Mouse (Mus musculus) embryonic facial prominence, embryonic 10.5 days (tissue): ENCODE data around the gene Golga2. TPM values are rescaled to one million over a fixed set of nuclear protein-coding genes. Genes with fewer than 3 reads are reported as not detected.
"Not testable (repeated sequence)": the region's sequence is repeated elsewhere in the genome, so short reads cannot be mapped to it uniquely, and the experiment has no call there.

ENCODE experiments used
- DNase-seq: peaks from one replicate; pipeline ENCODE4 v3.0.0-alpha.2; 2017; ENCODE audit warnings: low spot score
- H3K27ac ChIP-seq: fragments of 300-500 bp; sonication (generic); replicated peaks from 2 replicates; pipeline ENCODE4 v1.5.1; 2016; ENCODE audit warnings: mild to moderate bottlenecking
- H3K27me3 ChIP-seq: fragments of 300-500 bp; sonication (generic); replicated peaks from 2 replicates; pipeline ENCODE4 v1.6.1; 2016; ENCODE audit warnings: low read depth, mild to moderate bottlenecking; ENCODE audit not compliant: poor library complexity, severe bottlenecking
- H3K36me3 ChIP-seq: fragments of 300-500 bp; sonication (generic); replicated peaks from 2 replicates; pipeline ENCODE4 v1.6.1; 2016; ENCODE audit warnings: mild to moderate bottlenecking, moderate library complexity
- H3K4me1 ChIP-seq: fragments of 300-500 bp; sonication (generic); 2 replicates; pipeline ENCODE4 v1.6.1; 2016
- H3K4me3 ChIP-seq: fragments of 300-500 bp; sonication (generic); 2 replicates; pipeline ENCODE4 v1.5.1; 2016; ENCODE audit warnings: mild to moderate bottlenecking, moderate library complexity
- H3K9me3 ChIP-seq: fragments of 300-500 bp; sonication (generic); 2 replicates; pipeline ENCODE4 v1.6.1; 2016; ENCODE audit warnings: mild to moderate bottlenecking
- WGBS: fragments of 180-500 bp; shearing (Covaris S2); methylation state at CpG from one replicate; pipeline ENCODE4 v1.1.7; 2016; 5-methylcytosine and 5-hydroxymethylcytosine counted together
- polyA plus RNA-seq: library from polyadenylated mRNA; unstranded; fragments of >200 nt; fragmentation: Nextera tagmentation; extraction: Ambion mirVana; gene quantifications from 2 replicates; pipeline ENCODE4 v1.2.1, GENCODE M21; 2016

Gene Golga2
- polyA plus RNA-seq, 1 experiment from 2014 or later = 22.5 TPM

- H3K4me3 ChIP-seq, H3K9me3 ChIP-seq, DNase-seq, H3K27ac ChIP-seq, H3K27me3 ChIP-seq, H3K4me1 ChIP-seq: not testable (repeated sequence)
- WGBS = 89% methylated on average over 2 of the region's 2 CpGs
- peaks cover 69% of the 10 kb centered on the region for H3K36me3 ChIP-seq
Observed at GRCm38 (mm10) chr2:32295842-32296241, 8.7 kb downstream of the Golga2 start.

- H3K4me1 ChIP-seq = peaks cover under 1% of the 10 kb centered on the region
- no peak for DNase-seq
- H3K27ac ChIP-seq = no peak overlapping the region
- H3K36me3 ChIP-seq = peaks cover 92% of the 10 kb centered on the region
- no peaks in the 10 kb centered on the region for H3K27me3 ChIP-seq
- H3K4me3 ChIP-seq = no peak overlapping the region
- WGBS = 93% methylated on average over 4 of the region's 4 CpGs
- no peaks in the 10 kb centered on the region for H3K9me3 ChIP-seq
Observed at GRCm38 (mm10) chr2:32299469-32299868, 12.3 kb downstream of the Golga2 start.

- Histone ChIP-seq H3K4me3 (no peak overlapping the region), H3K36me3 (peaks cover 98% of the 10 kb centered on the region), H3K4me1 (peaks cover 10% of the 10 kb centered on the region), H3K27ac (no peak overlapping the region), H3K27me3 (no peaks in the 10 kb centered on the region), H3K9me3 (no peaks in the 10 kb centered on the region)
- WGBS = 87% methylated on average over 10 of the region's 10 CpGs
- DNase-seq = no peak
Observed at GRCm38 (mm10) chr2:32302952-32303351, 15.8 kb downstream of the Golga2 start.

GRCm38 (mm10) chr2:32304145-32304832 lies 17.1 kb downstream of the Golga2 start:
- WGBS = 56% methylated on average over 8 of the region's 8 CpGs
- Histone ChIP-seq H3K9me3 (no peaks in the 10 kb centered on the region), H3K4me3 (peak overlapping the region; percentile 11; the same call in 1 of the 2 replicates), H3K27me3 (no peaks in the 10 kb centered on the region), H3K27ac (peak overlapping the region; percentile 65), H3K36me3 (peaks cover 98% of the 10 kb centered on the region), H3K4me1 (peaks cover 21% of the 10 kb centered on the region)
- DNase-seq = peak; percentile 82

GRCm38 (mm10) chr2:32305668-32306067 lies 18.5 kb downstream of the Golga2 start:
- Histone ChIP-seq H3K4me3 (no peak overlapping the region), H3K27me3 (peaks cover 4% of the 10 kb centered on the region), H3K27ac (peak overlapping the region; percentile 36; the same call in 1 of the 2 replicates), H3K36me3 (peaks cover 98% of the 10 kb centered on the region), H3K4me1 (peaks cover 35% of the 10 kb centered on the region), H3K9me3 (no peaks in the 10 kb centered on the region)
- DNase-seq = no peak
- WGBS = 93% methylated on average over 5 of the region's 5 CpGs

GRCm38 (mm10) chr2:32306176-32306575 lies 19.0 kb downstream of the Golga2 start:
- no peak for DNase-seq
- 0 out of 2 replicates have a peak overlapping the region, but pooled peaks have one; percentile 24 for H3K27ac ChIP-seq
- H3K9me3 ChIP-seq = no peaks in the 10 kb centered on the region
- H3K36me3 ChIP-seq = peaks cover 97% of the 10 kb centered on the region
- peaks cover 9% of the 10 kb centered on the region for H3K27me3 ChIP-seq
- peak overlapping the region; percentile 13; the same call in 1 of the 2 replicates for H3K4me3 ChIP-seq
- H3K4me1 ChIP-seq = peaks cover 40% of the 10 kb centered on the region
- 81% methylated on average over 9 of the region's 9 CpGs for WGBS

- Histone ChIP-seq H3K9me3 (no peaks in the 10 kb centered on the region), H3K27me3 (peaks cover 14% of the 10 kb centered on the region), H3K36me3 (peaks cover 89% of the 10 kb centered on the region), H3K4me3 (no peak overlapping the region), H3K4me1 (peaks cover 51% of the 10 kb centered on the region), H3K27ac (no peak overlapping the region)
- no peak for DNase-seq
- WGBS = 86% methylated on average over 6 of the region's 6 CpGs
Observed at GRCm38 (mm10) chr2:32307247-32307798, 20.1 kb downstream of the Golga2 start.

- peaks cover 82% of the 10 kb centered on the region for H3K36me3 ChIP-seq
Observed at GRCm38 (mm10) chr2:32307941-32308760, 21.0 kb downstream of the Golga2 start.

GRCm38 (mm10) chr2:32308870-32309568 lies 21.8 kb downstream of the Golga2 start:
- no peak overlapping the region for H3K27ac ChIP-seq
- H3K27me3 ChIP-seq = peaks cover 26% of the 10 kb centered on the region
- WGBS = 85% methylated on average over 16 of the region's 16 CpGs
- H3K9me3 ChIP-seq = no peaks in the 10 kb centered on the region
- DNase-seq = no peak
- H3K4me3 ChIP-seq = 0 out of 2 replicates have a peak overlapping the region, but pooled peaks have one; percentile 17
- H3K36me3 ChIP-seq = peaks cover 74% of the 10 kb centered on the region
- H3K4me1 ChIP-seq = peaks cover 60% of the 10 kb centered on the region

More at GRCm38 (mm10) chr2:32307941-32308760, 21.0 kb downstream of the Golga2 start:
- Histone ChIP-seq H3K4me3 (peak overlapping the region; percentile 23; the same call in 1 of the 2 replicates), H3K27ac (no peak overlapping the region), H3K9me3 (no peaks in the 10 kb centered on the region), H3K27me3 (peaks cover 22% of the 10 kb centered on the region), H3K4me1 (peaks cover 60% of the 10 kb centered on the region)
- WGBS = 49% methylated on average over 8 of the region's 8 CpGs
- DNase-seq = peak; percentile 72

GRCm38 (mm10) chr2:32310096-32310845 lies 23.1 kb downstream of the Golga2 start:
- Histone ChIP-seq H3K36me3 (peaks cover 67% of the 10 kb centered on the region), H3K4me1 (peaks cover 63% of the 10 kb centered on the region), H3K9me3 (no peaks in the 10 kb centered on the region), H3K4me3 (peak overlapping the region; percentile 85; the same call in 1 of the 2 replicates), H3K27ac (no peak overlapping the region), H3K27me3 (peaks cover 32% of the 10 kb centered on the region)
- DNase-seq = no peak
- 88% methylated on average over 18 of the region's 18 CpGs for WGBS

GRCm38 (mm10) chr2:32311443-32312317 lies 24.5 kb downstream of the Golga2 start:
- Histone ChIP-seq H3K27me3 (peaks cover 34% of the 10 kb centered on the region), H3K36me3 (peaks cover 53% of the 10 kb centered on the region), H3K27ac (peak overlapping the region; percentile 89), H3K4me1 (peaks cover 74% of the 10 kb centered on the region), H3K4me3 (peak overlapping the region; percentile 85), H3K9me3 (no peaks in the 10 kb centered on the region)
- peak; percentile 47 for DNase-seq
- 10% methylated on average over 42 of the region's 42 CpGs for WGBS
